23 mouse cellular contexts compared by ENCODE assay signal in the genomic region with DNA sequence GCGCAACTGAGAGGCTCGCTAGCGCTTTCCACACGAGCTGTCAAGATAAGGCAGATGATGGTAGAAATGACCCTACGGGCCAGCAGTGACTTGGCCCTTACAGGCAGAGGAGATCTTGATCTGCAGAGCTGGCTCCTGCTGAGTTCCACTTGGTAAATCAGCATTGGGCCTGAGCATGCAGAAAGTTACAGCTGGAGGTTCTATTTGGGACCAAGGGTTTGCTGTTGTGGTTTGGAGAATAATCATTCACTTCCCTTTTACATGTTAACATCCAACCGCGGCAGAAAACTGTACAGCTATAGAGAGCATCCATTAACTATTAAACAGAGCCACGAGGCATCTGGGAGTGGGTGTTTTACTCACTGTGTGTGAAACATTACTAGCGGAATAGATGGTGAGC.
DNase-seq lines count a peak whose midpoint lies in the region; ATAC-seq and TF ChIP-seq lines count a peak whose summit lies in the region.
"Had no signal": no experiment of that assay in that cellular context is flagged by ENCODE, and none has a peak within 500 bp of the region (broad histone marks: within the 10 kb centered on the region; RNA-seq: fewer than 3 reads in every experiment).

No protein-coding gene starts in this region.

- intact Hi-C loops in left cerebral cortex, postnatal 25 days (cut with DNase I) = no loop called here

- DNase-seq in kidney, postnatal 10 days = no peak
- DNase-seq in B cell, adult 2 months = no peak
- DNase-seq in left cerebral cortex, postnatal 25 days (ENCODE audit: low spot score in 2 of 2) = no peak
- DNase-seq: adrenal gland, adult 8-10 months; adrenal gland, postnatal 25 days; cerebellum, adult 11-12 months; cerebellum, adult 8-10 months; cerebellum, postnatal 10 days; gastrocnemius, postnatal 10 days; gastrocnemius, postnatal 36 days; heart, adult 11 months had no signal

- peak overlapping the region; percentile 44 for H3K4me2 ChIP-seq in intestine, postnatal 0 days (replicated peaks; ENCODE audit: low read depth)
- H3K4me2 ChIP-seq in intestine, embryonic 16.5 days (ENCODE audit: low read depth, low read length) = no peak overlapping the region
- H3K4me2 ChIP-seq in kidney, embryonic 16.5 days (replicated peaks; ENCODE audit: low read depth, low read length) = no peak overlapping the region
- H3K4me2 ChIP-seq: embryonic facial prominence, embryonic 12.5 days; embryonic facial prominence, embryonic 15.5 days; forebrain, embryonic 12.5 days; heart, embryonic 11.5 days; hindbrain, embryonic 12.5 days; hindbrain, embryonic 15.5 days had no signal

- WGBS in intestine, postnatal 0 days = 61% methylated on average over 9 of the region's 9 CpGs
- WGBS in intestine, embryonic 16.5 days = 76% methylated on average over 9 of the region's 9 CpGs
- 68% methylated on average over 9 of the region's 9 CpGs for WGBS in kidney, embryonic 16.5 days

- no peak for ATAC-seq in intestine, postnatal 0 days
- ATAC-seq in intestine, embryonic 16.5 days = no peak
- ATAC-seq in kidney, embryonic 16.5 days (ENCODE audit: low FRiP score, low TSS enrichment) = peak; percentile 40; the same call in 1 of the 2 replicates
- ATAC-seq in common myeloid progenitor, adult 5-6 weeks (replicated peaks; ENCODE audit: low read depth, poor library complexity, severe bottlenecking) = peak; percentile 79
- ATAC-seq: activated CD4-positive, CD25-positive, alpha-beta regulatory T cell, adult 4 months; forebrain, embryonic 16.5 days had no signal

- peak overlapping the region; percentile 11; the same call in 1 of the 2 replicates for H3K4me3 ChIP-seq in intestine, postnatal 0 days (ENCODE audit: low read depth, low read length)
- H3K4me3 ChIP-seq in intestine, embryonic 16.5 days (ENCODE audit: low read length) = no peak overlapping the region
- H3K4me3 ChIP-seq in kidney, embryonic 16.5 days (ENCODE audit: low read length) = no peak overlapping the region
- H3K4me3 ChIP-seq: embryonic facial prominence, embryonic 12.5 days; embryonic facial prominence, embryonic 15.5 days; forebrain, embryonic 12.5 days; hindbrain, embryonic 12.5 days; hindbrain, embryonic 15.5 days had no signal

- H3K9me3 ChIP-seq in intestine, postnatal 0 days (ENCODE audit: control insufficient read depth) = no peaks in the 10 kb centered on the region
- no peaks in the 10 kb centered on the region for H3K9me3 ChIP-seq in intestine, embryonic 16.5 days (ENCODE audit: control insufficient read depth, low read length)
- H3K9me3 ChIP-seq in kidney, embryonic 16.5 days (ENCODE audit: low read length) = no peaks in the 10 kb centered on the region
- H3K9me3 ChIP-seq: embryonic facial prominence, embryonic 12.5 days; embryonic facial prominence, embryonic 15.5 days; forebrain, embryonic 12.5 days; hindbrain, embryonic 12.5 days; hindbrain, embryonic 15.5 days had no signal

- H3K9ac ChIP-seq in intestine, postnatal 0 days (ENCODE audit: low read depth, low read length) = no peak overlapping the region
- H3K9ac ChIP-seq in intestine, embryonic 16.5 days (ENCODE audit: low read depth, low read length) = no peak overlapping the region
- H3K9ac ChIP-seq in kidney, embryonic 16.5 days (replicated peaks; ENCODE audit: low read length) = no peak overlapping the region
- H3K9ac ChIP-seq: embryonic facial prominence, embryonic 12.5 days; embryonic facial prominence, embryonic 15.5 days; forebrain, embryonic 12.5 days; hindbrain, embryonic 12.5 days; hindbrain, embryonic 15.5 days had no signal

- TF ChIP-seq CTCF in intestine, postnatal 0 days (IDR thresholded peaks at IDR 0.05; ENCODE audit: low read depth) = no peak

- H3K27me3 ChIP-seq in intestine, postnatal 0 days (replicated peaks; ENCODE audit: control insufficient read depth, insufficient read depth, low read length) = no peaks in the 10 kb centered on the region
- no peaks in the 10 kb centered on the region for H3K27me3 ChIP-seq in intestine, embryonic 16.5 days (replicated peaks; ENCODE audit: control insufficient read depth, insufficient read depth, low read length)
- H3K27me3 ChIP-seq in kidney, embryonic 16.5 days (ENCODE audit: insufficient read depth, low read length) = no peaks in the 10 kb centered on the region
- H3K27me3 ChIP-seq: embryonic facial prominence, embryonic 12.5 days; embryonic facial prominence, embryonic 15.5 days; forebrain, embryonic 12.5 days; hindbrain, embryonic 12.5 days; hindbrain, embryonic 15.5 days had no signal

- H3K27ac ChIP-seq in intestine, postnatal 0 days (ENCODE audit: low read depth, low read length) = no peak overlapping the region
- H3K27ac ChIP-seq in intestine, embryonic 16.5 days (ENCODE audit: low read length) = no peak overlapping the region
- H3K27ac ChIP-seq in kidney, embryonic 16.5 days (ENCODE audit: low read length) = peak overlapping the region; percentile 14; the same call in 1 of the 2 replicates
- H3K27ac ChIP-seq: embryonic facial prominence, embryonic 12.5 days; embryonic facial prominence, embryonic 15.5 days; forebrain, embryonic 12.5 days; hindbrain, embryonic 12.5 days; hindbrain, embryonic 15.5 days had no signal

- no peaks in the 10 kb centered on the region for H3K4me1 ChIP-seq in intestine, postnatal 0 days (replicated peaks; ENCODE audit: control insufficient read depth, insufficient read depth, low read length)
- H3K4me1 ChIP-seq in intestine, embryonic 16.5 days (ENCODE audit: control insufficient read depth, insufficient read depth, low read length) = peaks cover 13% of the 10 kb centered on the region; the same call in 1 of the 2 replicates
- peaks cover 10% of the 10 kb centered on the region; the same call in 1 of the 2 replicates for H3K4me1 ChIP-seq in kidney, embryonic 16.5 days (ENCODE audit: insufficient read depth, low read length)
- H3K4me1 ChIP-seq: embryonic facial prominence, embryonic 12.5 days; hindbrain, embryonic 15.5 days had no signal

- H3K36me3 ChIP-seq in intestine, postnatal 0 days (ENCODE audit: control insufficient read depth, insufficient read depth) = peaks cover 24% of the 10 kb centered on the region
- H3K36me3 ChIP-seq in intestine, embryonic 16.5 days (ENCODE audit: control insufficient read depth, insufficient read depth, low read length) = 0 out of 2 replicates have a peak, but pooled peaks cover 7% of the 10 kb centered on the region
- peaks cover 13% of the 10 kb centered on the region; the same call in 1 of the 2 replicates for H3K36me3 ChIP-seq in kidney, embryonic 16.5 days (ENCODE audit: insufficient read depth, low read length)
- H3K36me3 ChIP-seq: hindbrain, embryonic 15.5 days had no signal

Comparison
In these comparisons a context has a peak if more than half of its experiments do, and no peak if none do; other contexts are left out.
1. ATAC-seq: peak in kidney, embryonic 16.5 days (single experiment) and common myeloid progenitor, adult 5-6 weeks (single experiment); none in intestine, postnatal 0 days (single experiment) and intestine, embryonic 16.5 days (single experiment).